In the genomic region with DNA sequence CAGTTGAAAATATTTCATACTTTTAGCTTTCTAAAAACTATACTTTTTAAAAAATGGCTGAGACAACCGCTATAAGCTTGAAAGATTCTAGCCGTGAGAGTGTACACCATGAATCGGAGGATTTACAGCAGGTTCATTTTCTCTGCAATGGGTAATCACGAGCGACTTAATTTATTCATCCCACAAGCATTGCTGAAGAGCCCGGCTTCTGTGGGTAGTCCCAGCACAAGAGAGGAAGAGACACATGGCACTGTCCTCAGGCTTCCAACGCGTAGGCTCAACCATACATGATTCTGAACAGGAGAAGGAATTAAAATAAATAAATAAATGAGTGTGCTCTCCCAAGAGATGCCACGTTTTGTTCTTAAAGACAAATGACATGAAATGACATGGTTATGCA, we compare ENCODE assay signal across 11 mouse cellular contexts.
DNase-seq lines count a peak whose midpoint lies in the region.
"Had no signal": no experiment of that assay in that cellular context is flagged by ENCODE, and none has a peak within 500 bp of the region (broad histone marks: within the 10 kb centered on the region; RNA-seq: fewer than 3 reads in every experiment).

No protein-coding gene starts in this region.

- H3K9me3 ChIP-seq in hindbrain, embryonic 10.5 days = no peaks in the 10 kb centered on the region
- H3K9me3 ChIP-seq: liver, embryonic 12.5 days had no signal

- H3K36me3 ChIP-seq in hindbrain, embryonic 10.5 days = no peaks in the 10 kb centered on the region
- H3K36me3 ChIP-seq: liver, embryonic 12.5 days had no signal

- no peaks in the 10 kb centered on the region for H3K27me3 ChIP-seq in hindbrain, embryonic 10.5 days (ENCODE audit: insufficient read depth, poor library complexity, severe bottlenecking)
- H3K27me3 ChIP-seq: liver, embryonic 12.5 days had no signal

- peak overlapping the region; percentile 43; the same call in 1 of the 2 replicates for H3K4me3 ChIP-seq in hindbrain, embryonic 10.5 days
- H3K4me3 ChIP-seq: liver, embryonic 12.5 days; myocyte had no signal

- 78% methylated on average over 9 of the region's 9 CpGs for WGBS in hindbrain, embryonic 10.5 days

- H3K4me1 ChIP-seq in hindbrain, embryonic 10.5 days (replicated peaks) = peaks cover 32% of the 10 kb centered on the region
- H3K4me1 ChIP-seq: liver, embryonic 12.5 days had no signal

- H3K27ac ChIP-seq in hindbrain, embryonic 10.5 days = no peak overlapping the region
- H3K27ac ChIP-seq: liver, embryonic 12.5 days had no signal

- intact Hi-C loops in left cerebral cortex, postnatal 10 days (cut with DNase I) = loop anchor here (2.0 to 5.0 kb wide), 2 partner anchors 126 to 147 kb away; no protein-coding TSS in a partner anchor
- intact Hi-C loops in gastrocnemius, postnatal 14 days (cut with DNase I; ENCODE audit: low total_unique reads) = no loop called here

- DNase-seq in cerebellum, postnatal 14 days = peak; percentile 64 to 70
- DNase-seq in hindbrain, embryonic 10.5 days (ENCODE audit: low spot score) = no peak
- DNase-seq in left cerebral cortex, postnatal 10 days (ENCODE audit: extremely low spot score in 1 of 2, low spot score in 2 of 2) = peak; percentile 30 to 57
- DNase-seq in retina, postnatal 1 day = peak; percentile 44
- no peak for DNase-seq in gastrocnemius, postnatal 25 days
- DNase-seq in gastrocnemius, postnatal 14 days = no peak
- DNase-seq in adipocyte (ENCODE audit: low spot score) = no peak
- no peak for DNase-seq in spleen, adult 12 weeks (ENCODE audit: low spot score)
- DNase-seq: thymus, adult 2 months had no signal

Comparison
In these comparisons a context has a peak if more than half of its experiments do, and no peak if none do; other contexts are left out.
1. DNase-seq: peak in cerebellum, postnatal 14 days (2 of 2), left cerebral cortex, postnatal 10 days (2 of 2) and retina, postnatal 1 day (single experiment); none in hindbrain, embryonic 10.5 days (single experiment), gastrocnemius, postnatal 25 days (single experiment), gastrocnemius, postnatal 14 days (single experiment), adipocyte (single experiment) and spleen, adult 12 weeks (single experiment).